Mouse (Mus musculus) cerebellum, adult 2 months (tissue): ENCODE data around the gene Gm19402.

Experiments
- CTCF ChIP-seq: fragments of 200-500 bp; IDR thresholded peaks from 2 replicates; pipeline ENCODE4 v1.5.1; 2011; ENCODE audit warnings: low read depth, mild to moderate bottlenecking, control low read depth, low read length, moderate library complexity, borderline replicate concordance; ENCODE audit not compliant: insufficient read depth
- POLR2A ChIP-seq: fragments of 200-500 bp; IDR thresholded peaks from 2 replicates; pipeline ENCODE4 v1.6.1; 2011; ENCODE audit warnings: low read length, control low read depth, borderline replicate concordance; ENCODE audit not compliant: insufficient read depth

GRCm38 (mm10) chr10:77685895-77686664 is 4.5 kb downstream of the Gm19402 start, which contains the start of gene Tspear:
- TF ChIP-seq POLR2A (no peak), CTCF (no peak)
